Mouse (Mus musculus) kidney, adult 2 months (tissue): ENCODE results near the gene Art2b.
A peak's percentile ranks its signal among the peaks of the same experiment; 100 is the strongest.

ENCODE experiments used
- CTCF ChIP-seq: fragments of 200-500 bp; conservative IDR thresholded peaks from 2 replicates; pipeline ENCODE4 v1.5.1; 2011; ENCODE audit warnings: low read depth, mild to moderate bottlenecking, control low read depth, low read length, moderate library complexity, mixed read lengths; ENCODE audit not compliant: insufficient read depth, insufficient read length
- POLR2A ChIP-seq: fragments of 200-500 bp; IDR thresholded peaks from one replicate; pipeline ENCODE4 v1.6.1; 2011; ENCODE audit warnings: low read depth, low read length, control low read depth

- peak; percentile 26; the same call in 1 of the 2 replicates for TF ChIP-seq CTCF
- TF ChIP-seq POLR2A: no peak
These were observed 47.1 kb downstream of the Art2b start for GRCm38 (mm10) chr7:101538141-101538933.
